8 mouse cellular contexts compared by ENCODE assay signal in the genomic region with DNA sequence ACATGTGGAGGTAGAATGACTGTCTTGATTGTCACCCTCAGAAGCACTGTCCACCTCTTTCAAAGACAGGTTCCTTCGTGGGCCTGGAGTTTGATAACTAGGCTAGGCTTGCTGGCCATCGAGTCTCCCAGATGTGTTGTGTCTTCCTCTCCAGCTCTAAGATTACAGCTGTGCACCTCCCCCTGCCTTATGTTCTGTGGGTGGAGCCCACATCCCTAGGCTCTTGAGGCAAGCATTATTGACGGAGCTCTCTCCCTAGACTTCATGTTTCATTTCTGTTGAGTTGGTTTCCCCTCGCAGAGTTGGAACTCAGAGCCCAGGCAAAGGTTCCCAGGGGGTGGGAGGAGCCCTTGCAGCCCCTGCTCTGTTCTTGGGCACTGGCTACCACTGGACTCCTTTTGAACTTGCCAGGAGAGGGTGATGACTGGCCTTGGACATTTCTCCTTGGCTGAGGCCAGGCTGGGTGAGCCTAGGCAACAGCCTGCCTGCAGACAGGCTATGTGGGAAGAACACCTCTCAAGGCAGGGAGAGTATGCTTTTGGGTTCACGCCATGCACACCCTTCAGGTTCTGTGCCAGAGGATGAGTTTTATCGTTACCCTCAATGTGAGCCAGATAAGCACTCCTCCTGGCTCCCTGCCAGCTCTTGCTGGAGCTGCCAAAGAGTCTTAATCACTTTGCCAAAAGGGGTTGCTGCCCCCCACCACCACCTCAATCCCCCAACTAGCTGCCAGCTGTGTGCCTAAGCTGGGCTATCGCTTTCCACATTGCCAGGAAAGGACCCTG. TPM values are rescaled to one million over a fixed set of nuclear protein-coding genes. Genes with fewer than 3 reads are reported as not detected.
DNase-seq lines count a peak whose midpoint lies in the region; ATAC-seq lines count a peak whose summit lies in the region.

No protein-coding gene starts in this region.

- WGBS in kidney, embryonic 16.5 days: 39% methylated on average over 7 of the region's 7 CpGs
- whole genome bisulfite sequencing in hindbrain, embryonic 14.5 days: 70% methylated on average over 7 of the region's 7 CpGs

- no peak overlapping the region for H3K4me3 ChIP-seq in kidney, embryonic 16.5 days (ENCODE audit: low read length)
- H3K4me3 ChIP-seq in hindbrain, embryonic 14.5 days (replicated peaks; ENCODE audit: low read length): no peak overlapping the region

- DNase-seq in kidney, adult 9 months: no peak
- peak; percentile 21 for DNase-seq in adrenal gland, adult 8-10 months
- DNase-seq in cerebellum, postnatal 14 days: peak; percentile 88 to 89
- DNase-seq in hindbrain, embryonic 14.5 days (ENCODE audit: low spot score): peak; percentile 67
- DNase-seq in urinary bladder, postnatal 25 days (ENCODE audit: low spot score): peak; percentile 40
- DNase-seq in thymus, postnatal 25 days: no peak

- no peaks in the 10 kb centered on the region for H3K36me3 ChIP-seq in kidney, embryonic 16.5 days (ENCODE audit: insufficient read depth, low read length)
- H3K36me3 ChIP-seq in hindbrain, embryonic 14.5 days (replicated peaks; ENCODE audit: control insufficient read depth, insufficient read depth): no peaks in the 10 kb centered on the region

- peaks cover 10% of the 10 kb centered on the region for H3K4me1 ChIP-seq in kidney, embryonic 16.5 days (ENCODE audit: insufficient read depth, low read length)
- H3K4me1 ChIP-seq in hindbrain, embryonic 14.5 days (replicated peaks; ENCODE audit: control insufficient read depth, insufficient read depth, low read length): no peaks in the 10 kb centered on the region; the same call in 1 of the 2 replicates

- peak overlapping the region; percentile 15; the same call in 1 of the 2 replicates for H3K27ac ChIP-seq in kidney, embryonic 16.5 days (ENCODE audit: low read length)
- no peak overlapping the region for H3K27ac ChIP-seq in hindbrain, embryonic 14.5 days

- H3K4me2 ChIP-seq in kidney, embryonic 16.5 days (replicated peaks; ENCODE audit: low read depth, low read length): no peak overlapping the region
- H3K4me2 ChIP-seq in hindbrain, embryonic 14.5 days (replicated peaks): no peak overlapping the region

- ATAC-seq in kidney, embryonic 16.5 days (ENCODE audit: low FRiP score, low TSS enrichment): 0 out of 2 replicates have a peak, but pooled peaks have one; percentile 43
- no peak for ATAC-seq in hindbrain, embryonic 14.5 days (ENCODE audit: low FRiP score)
- ATAC-seq in megakaryocyte progenitor cell, adult 5-6 weeks (replicated peaks; ENCODE audit: poor library complexity): peak; percentile 67

- H3K9ac ChIP-seq in kidney, embryonic 16.5 days (replicated peaks; ENCODE audit: low read length): no peak overlapping the region
- H3K9ac ChIP-seq in hindbrain, embryonic 14.5 days: no peak overlapping the region

- H3K27me3 ChIP-seq in kidney, embryonic 16.5 days (ENCODE audit: insufficient read depth, low read length): no peaks in the 10 kb centered on the region
- no peaks in the 10 kb centered on the region for H3K27me3 ChIP-seq in hindbrain, embryonic 14.5 days (ENCODE audit: control insufficient read depth, insufficient read depth, low read length)

- H3K9me3 ChIP-seq in kidney, embryonic 16.5 days (ENCODE audit: low read length): peaks cover 4% of the 10 kb centered on the region; the same call in 1 of the 2 replicates
- H3K9me3 ChIP-seq in hindbrain, embryonic 14.5 days (ENCODE audit: control insufficient read depth, low read length): no peaks in the 10 kb centered on the region

RNA-seq across cellular contexts. Expression of a gene that starts 30.1 kb away (rescaled TPM):
- polyA plus RNA-seq in kidney, embryonic 16.5 days (2015; fragmentation: Nextera tagmentation; extraction: Ambion mirVana): 0.89 and 2.4 TPM in 2 replicates
- under 1 TPM in 1 of 4 experiments, not detected in 3; 0.13 TPM for total RNA-seq in adrenal gland, adult 8-10 months (2022)
- polyA plus RNA-seq in hindbrain, embryonic 14.5 days (2014; fragmentation: Nextera tagmentation; extraction: Ambion mirVana): 0.11 and 0.12 TPM in 2 replicates
- not detected in 2 replicates for total RNA-seq in megakaryocyte progenitor cell, adult 5-6 weeks (2015)
- not detected in 2 replicates for total RNA-seq in megakaryocyte progenitor cell, adult 5-6 weeks (2017)

Comparison
In these comparisons a context has a peak if more than half of its experiments do, and no peak if none do; other contexts are left out.
1. DNase-seq: peak in adrenal gland, adult 8-10 months (single experiment), cerebellum, postnatal 14 days (2 of 2), hindbrain, embryonic 14.5 days (single experiment) and urinary bladder, postnatal 25 days (single experiment); none in kidney, adult 9 months (single experiment) and thymus, postnatal 25 days (single experiment).